Mouse (Mus musculus) fibroblast of lung, adult 2 months (primary cell): ENCODE measurements around the gene Fhit.

Experiments used
- DNase-seq: peaks from one replicate; pipeline ENCODE4 v3.0.0-alpha.2; 2011; ENCODE audit warnings: low read depth

Fhit gene

DNA sequence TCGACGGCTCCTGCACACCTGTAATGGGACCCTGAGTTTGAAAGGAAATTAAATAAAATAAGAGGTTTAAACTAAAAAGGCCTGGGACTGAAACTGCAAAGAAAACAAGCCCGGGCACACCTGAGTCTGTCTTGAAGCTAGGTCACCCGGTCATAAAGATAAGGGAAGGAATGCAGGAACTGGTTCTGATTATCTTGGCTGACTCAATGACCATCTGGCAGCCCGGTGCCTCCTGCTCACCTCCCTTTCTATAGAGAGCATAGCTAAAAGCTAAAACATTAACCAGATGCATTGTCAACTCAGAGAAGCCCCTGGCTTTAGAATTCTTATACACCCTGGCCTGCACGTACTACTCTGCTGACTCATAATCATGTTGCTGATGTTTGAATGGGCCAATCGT lies 1032.7 kb downstream of the Fhit start:
- DNase-seq = no peak

DNA sequence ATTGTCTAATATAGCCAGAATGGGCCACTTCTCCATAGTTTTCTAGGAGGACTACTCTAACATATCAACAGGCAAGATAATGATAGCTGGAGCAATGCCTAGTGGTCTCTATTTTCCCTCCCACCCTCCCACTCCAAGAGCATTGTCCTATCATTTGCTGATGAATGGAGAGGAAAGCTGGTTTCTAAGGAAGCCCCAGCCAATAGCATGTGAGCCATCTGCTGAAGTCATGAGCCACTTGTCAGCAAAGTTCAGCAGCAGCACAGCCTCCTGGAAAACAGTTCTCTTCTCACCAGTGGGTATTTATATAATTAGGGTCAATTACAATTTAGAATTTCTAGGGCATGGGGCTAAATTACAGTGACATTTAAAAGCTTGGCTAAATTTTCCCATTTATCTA lies 1035.3 kb downstream of the Fhit start:
- DNase-seq = no peak

GRCm38 (mm10) chr14:10122176-10122575 lies 1039.7 kb downstream of the Fhit start:
- no peak for DNase-seq

GRCm38 (mm10) chr14:10096236-10096635 lies 1065.6 kb downstream of the Fhit start:
- DNase-seq = no peak

DNA sequence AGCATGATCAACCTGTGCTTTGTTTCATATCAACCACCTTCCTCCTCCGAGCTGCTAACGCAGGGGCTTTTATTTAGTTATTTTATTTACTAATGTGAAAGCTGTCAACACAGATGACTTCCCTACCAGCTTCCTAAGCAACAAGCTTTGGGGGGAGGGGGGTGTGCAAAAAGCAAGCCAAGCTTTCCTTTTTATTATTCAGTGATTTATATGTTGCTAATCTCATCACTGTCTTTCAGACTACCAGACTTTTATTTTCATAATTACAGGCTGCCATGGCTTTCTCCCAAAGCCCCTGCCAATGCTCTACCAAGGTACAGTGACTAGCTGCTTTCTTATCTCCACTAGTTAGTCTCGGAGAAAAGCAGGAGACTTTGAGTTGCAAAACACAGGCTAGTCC lies 1082.8 kb downstream of the Fhit start:
- no peak for DNase-seq

DNA sequence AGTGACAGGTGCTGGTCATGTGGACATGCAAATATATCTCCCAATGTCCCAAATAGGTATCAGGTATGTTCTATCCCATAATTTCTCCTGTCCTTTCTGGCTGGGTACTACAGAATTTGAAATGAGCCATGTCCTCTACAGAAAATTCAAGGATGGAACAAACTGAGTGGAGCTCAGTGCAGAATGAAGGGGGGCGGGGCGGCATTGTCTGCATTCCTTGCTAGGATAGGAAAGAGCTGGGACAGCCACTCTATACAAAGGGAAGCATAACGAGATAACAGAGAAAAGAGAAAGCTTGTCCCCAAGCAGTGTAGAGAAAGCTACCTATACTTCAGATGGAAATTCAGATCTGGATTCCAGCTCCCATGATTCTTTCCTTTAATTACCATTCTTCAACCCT lies 1111.9 kb downstream of the Fhit start:
- DNase-seq = no peak

DNA sequence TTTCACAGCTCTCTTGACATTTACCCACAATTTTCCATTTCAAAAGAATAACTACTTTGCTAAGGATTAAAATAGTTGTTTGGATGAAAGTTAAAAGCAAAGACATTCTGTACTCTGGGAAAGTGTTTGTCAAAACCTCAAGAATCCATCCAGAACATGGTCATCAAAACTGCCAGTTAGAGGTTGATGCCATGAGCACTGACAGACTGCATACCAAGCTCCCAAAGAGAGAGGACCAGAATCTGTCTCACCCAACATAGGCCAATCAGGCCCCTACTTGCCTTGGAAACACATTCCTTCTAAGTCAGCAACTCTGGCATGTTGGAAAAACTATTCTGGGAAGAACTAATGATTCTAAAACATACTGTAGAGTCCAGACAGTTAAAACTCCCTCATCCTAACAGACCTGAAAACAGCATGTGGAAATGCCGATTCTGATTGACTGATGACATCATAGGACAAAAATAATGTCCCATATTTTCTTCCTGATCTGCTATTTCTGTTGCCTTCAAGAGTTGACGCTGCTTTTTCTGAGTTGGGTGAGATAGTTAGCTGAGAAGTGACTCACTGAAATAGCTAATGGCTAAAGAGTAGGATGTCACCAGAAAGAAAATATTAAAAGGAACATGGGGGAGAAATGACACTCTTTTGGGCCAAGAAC lies 1114.6 kb downstream of the Fhit start:
- DNase-seq = peak; percentile 75

- DNase-seq = peak; percentile 28
These were observed 1115.3 kb downstream of the Fhit start for GRCm38 (mm10) chr14:10046336-10047122.

DNA sequence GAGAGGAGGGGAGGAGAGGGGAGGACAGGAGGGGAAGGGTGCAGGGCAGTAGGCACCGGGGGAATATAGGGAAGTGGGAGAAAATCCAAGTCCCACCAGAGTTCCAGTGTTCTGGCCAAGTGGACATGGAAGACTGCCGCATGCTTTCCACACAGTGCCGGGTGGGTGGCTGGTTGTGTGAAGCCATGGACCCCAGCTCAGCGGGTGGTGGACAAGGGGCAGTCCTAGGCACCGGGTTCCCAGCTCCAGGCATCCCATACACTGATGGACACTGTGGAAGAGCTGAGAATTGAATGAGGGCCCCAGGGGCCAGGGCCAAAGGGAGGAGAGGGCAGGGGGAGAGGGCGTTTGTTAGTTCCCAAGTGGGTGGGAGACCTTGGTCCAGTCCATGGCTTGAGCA lies 1123.8 kb downstream of the Fhit start:
- no peak for DNase-seq

DNA sequence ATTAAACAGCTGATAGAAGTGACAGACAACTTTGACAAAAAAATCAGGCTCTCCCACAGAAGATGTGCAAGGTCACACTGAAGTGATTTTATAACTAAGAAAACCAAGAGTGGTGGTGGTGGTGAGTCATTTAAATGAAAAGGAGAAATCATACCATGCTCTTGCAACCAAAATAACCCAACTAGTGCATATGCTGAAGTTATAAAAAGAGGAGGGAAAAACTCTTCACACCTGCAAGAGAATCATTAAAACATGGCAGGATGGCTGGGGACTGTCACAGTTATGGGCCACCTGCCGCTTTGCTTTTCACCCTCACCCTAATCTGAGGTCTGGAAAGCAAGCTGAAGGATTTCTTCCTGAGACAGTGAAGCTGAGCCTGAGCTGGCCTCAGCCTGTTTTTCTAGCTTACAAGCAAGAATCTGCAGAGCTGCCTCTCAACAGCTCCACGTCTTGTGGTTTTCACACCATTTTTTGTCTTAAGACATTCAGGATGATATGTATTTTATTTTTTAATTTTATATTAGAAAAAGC lies 1125.1 kb downstream of the Fhit start:
- DNase-seq = no peak

GRCm38 (mm10) chr14:10035682-10036081 lies 1126.2 kb downstream of the Fhit start:
- DNase-seq = no peak

GRCm38 (mm10) chr14:10035270-10035669 lies 1126.6 kb downstream of the Fhit start:
- no peak for DNase-seq

- no peak for DNase-seq
These were observed 1138.5 kb downstream of the Fhit start for GRCm38 (mm10) chr14:10023382-10023781.

DNA sequence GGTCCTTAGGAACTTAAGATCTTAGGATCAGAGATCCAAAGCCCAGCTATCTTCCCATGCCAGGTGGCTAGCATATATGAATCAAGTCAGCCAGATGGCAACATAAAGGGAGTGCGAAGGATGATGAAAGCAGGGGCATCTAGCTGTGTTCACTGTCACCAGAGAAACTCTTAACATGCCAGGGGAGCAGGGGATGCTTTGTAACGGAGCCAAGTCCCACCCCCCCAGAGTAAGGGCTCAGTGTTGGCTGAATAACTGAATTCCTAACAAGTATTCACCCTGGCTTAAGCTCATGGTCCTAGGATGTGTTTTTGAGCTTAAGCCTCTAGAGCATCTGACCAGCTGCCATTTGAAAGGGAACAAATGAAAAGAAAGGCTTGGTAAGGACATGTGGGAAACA lies 1139.5 kb downstream of the Fhit start:
- DNase-seq = no peak

- DNase-seq = no peak
These were observed 1141.3 kb downstream of the Fhit start for GRCm38 (mm10) chr14:10020400-10021140.

DNA sequence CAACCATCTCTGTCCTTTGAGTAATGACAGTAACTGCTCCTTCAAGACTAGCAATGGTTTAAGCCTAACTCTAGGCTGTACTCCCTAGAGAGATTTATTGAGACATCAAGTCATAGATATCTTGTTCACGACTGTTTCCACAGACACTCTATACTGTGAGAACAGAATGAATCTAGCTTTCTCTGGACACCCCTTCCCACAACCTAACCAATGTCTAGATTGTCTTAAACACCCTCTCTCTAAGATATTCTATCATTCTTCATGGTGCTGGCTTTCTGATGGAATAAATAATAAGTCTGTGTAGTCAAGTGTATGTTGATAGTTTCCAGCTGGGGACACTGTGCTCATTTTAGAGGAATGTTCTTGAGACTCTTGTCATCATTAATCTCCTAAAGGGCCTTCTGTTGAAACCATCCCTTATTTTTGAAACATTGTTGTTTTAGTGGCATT lies 1148.0 kb downstream of the Fhit start:
- DNase-seq = no peak

GRCm38 (mm10) chr14:10013003-10013816 lies 1148.6 kb downstream of the Fhit start:
- DNase-seq = no peak

- DNase-seq = no peak
These were observed 1155.6 kb downstream of the Fhit start for GRCm38 (mm10) chr14:10006278-10006677.

GRCm38 (mm10) chr14:10003847-10004246 lies 1158.0 kb downstream of the Fhit start:
- no peak for DNase-seq

DNA sequence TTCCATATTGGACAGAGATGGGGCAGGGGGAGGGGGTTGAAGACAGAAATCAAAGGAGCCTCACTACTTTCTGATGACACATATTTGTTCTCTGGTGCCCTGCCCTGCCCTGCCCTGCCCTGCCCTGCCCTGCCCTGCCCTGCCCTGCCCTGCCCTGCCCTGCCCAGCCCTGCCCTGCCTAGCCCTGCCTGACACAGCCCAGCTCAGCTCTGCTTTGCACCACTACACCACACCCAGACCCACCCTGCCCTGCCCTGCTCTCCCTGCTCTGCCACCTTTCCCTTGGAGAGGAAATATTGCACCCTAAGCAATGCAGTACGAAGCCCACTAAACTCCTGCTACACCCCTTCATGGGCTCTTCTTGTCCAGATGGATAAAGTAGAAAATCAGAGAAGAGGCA lies 1171.2 kb downstream of the Fhit start:
- DNase-seq = no peak

DNA sequence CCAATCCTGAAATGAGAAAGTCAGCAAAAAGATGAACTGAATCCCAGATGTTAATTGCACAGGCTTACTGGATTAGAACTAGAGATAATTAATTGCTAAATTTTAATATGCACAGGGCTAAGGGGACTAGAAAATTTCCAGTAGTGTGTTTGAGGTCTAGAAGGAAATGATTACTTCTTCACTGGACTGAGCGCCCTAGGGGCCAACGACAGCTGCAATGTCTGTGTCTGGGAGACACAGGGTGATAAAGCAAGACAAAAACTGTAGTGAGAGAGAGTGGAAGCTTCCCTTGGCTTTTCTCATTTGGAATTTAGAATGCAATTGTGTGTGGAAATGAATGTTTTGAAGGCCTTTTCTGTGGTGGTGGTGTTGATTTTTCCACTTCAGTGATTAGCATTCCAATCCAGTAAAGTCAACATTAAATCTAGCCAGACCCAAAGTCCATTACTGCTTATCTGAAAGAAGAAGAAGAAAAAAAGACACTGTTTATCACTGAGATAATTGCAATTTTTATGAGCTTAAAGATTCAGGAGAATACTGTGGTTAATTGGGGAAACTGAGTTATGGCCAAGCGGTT lies 1184.8 kb downstream of the Fhit start:
- no peak for DNase-seq
